In the genomic region with DNA sequence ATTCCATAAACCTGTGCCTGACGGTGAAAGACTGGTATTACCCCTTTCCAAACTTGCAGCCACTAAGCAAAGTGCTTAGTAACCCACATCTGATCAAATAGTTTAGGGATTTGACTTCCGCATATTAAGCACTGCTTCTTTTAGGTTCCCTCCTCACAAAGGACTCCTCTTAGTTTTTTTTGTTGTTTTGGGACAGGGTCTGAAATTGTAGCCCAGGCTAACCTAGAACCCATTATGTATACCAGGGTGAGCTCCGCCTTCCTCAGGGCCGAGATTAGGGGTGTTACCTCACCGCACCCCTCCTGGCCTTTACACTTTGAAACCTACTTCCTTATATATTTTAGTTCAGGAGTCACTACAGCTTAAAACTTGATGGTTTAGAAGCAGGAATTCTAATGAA, we compare ENCODE assay signal across 8 mouse cellular contexts. TPM values are rescaled to one million over a fixed set of nuclear protein-coding genes. Genes with fewer than 3 reads are reported as not detected.
DNase-seq lines count a peak whose midpoint lies in the region; ATAC-seq and TF ChIP-seq lines count a peak whose summit lies in the region.

No protein-coding gene starts in this region.

- TF ChIP-seq POLR2A in myocyte (IDR thresholded peaks at IDR 0.05; ENCODE audit: insufficient read length, low read depth): no peak

- H3ac ChIP-seq in myocyte (ENCODE audit: control insufficient read depth, insufficient read length): no peak overlapping the region

- H3K4me2 ChIP-seq in heart, postnatal 0 days (ENCODE audit: low read depth, low read length): peak overlapping the region; percentile 97
- H3K4me2 ChIP-seq in embryonic facial prominence, embryonic 11.5 days (ENCODE audit: low read depth, low read length): peak overlapping the region; percentile 83
- H3K4me2 ChIP-seq in intestine, embryonic 15.5 days (replicated peaks): peak overlapping the region; percentile 79
- H3K4me2 ChIP-seq in myocyte (ENCODE audit: low read depth): peak overlapping the region; percentile 95

- peak overlapping the region; percentile 62 for H3K9ac ChIP-seq in heart, postnatal 0 days (replicated peaks; ENCODE audit: low read depth, low read length)
- H3K9ac ChIP-seq in embryonic facial prominence, embryonic 11.5 days (replicated peaks; ENCODE audit: low read length): no peak overlapping the region; the same call in 1 of the 2 replicates
- H3K9ac ChIP-seq in intestine, embryonic 15.5 days: 0 out of 2 replicates have a peak overlapping the region, but pooled peaks have one; percentile 51

- no peak for TF ChIP-seq CTCF in heart, postnatal 0 days (IDR thresholded peaks at IDR 0.05; ENCODE audit: low read depth)

- peaks cover 37% of the 10 kb centered on the region for H3K4me1 ChIP-seq in heart, postnatal 0 days (ENCODE audit: control insufficient read depth, insufficient read depth)
- peaks cover 10% of the 10 kb centered on the region for H3K4me1 ChIP-seq in embryonic facial prominence, embryonic 11.5 days (ENCODE audit: control insufficient read depth, insufficient read depth, low read length)
- peaks cover 47% of the 10 kb centered on the region for H3K4me1 ChIP-seq in intestine, embryonic 15.5 days (replicated peaks)

- no peaks in the 10 kb centered on the region for H3K9me3 ChIP-seq in heart, postnatal 0 days (replicated peaks; ENCODE audit: control insufficient read depth, low read length)
- no peaks in the 10 kb centered on the region for H3K9me3 ChIP-seq in embryonic facial prominence, embryonic 11.5 days (replicated peaks; ENCODE audit: control insufficient read depth, low read length)
- H3K9me3 ChIP-seq in intestine, embryonic 15.5 days: no peaks in the 10 kb centered on the region

- intact Hi-C loops in heart, postnatal 36 days (cut with DNase I): loop anchor here (2.0 kb wide), 2 partner anchors 39 to 117 kb away; a partner anchor contains a TSS

- no peak for ATAC-seq in heart, postnatal 0 days (ENCODE audit: insufficient read depth, low read depth)
- ATAC-seq in embryonic facial prominence, embryonic 11.5 days (replicated peaks; ENCODE audit: insufficient number of reproducible peaks, low FRiP score, low TSS enrichment, low read depth): no peak
- no peak for ATAC-seq in intestine, embryonic 15.5 days
- no peak for ATAC-seq in cerebellum, adult (ENCODE audit: insufficient number of reproducible peaks, low FRiP score, low TSS enrichment)

- 33% methylated on average over 5 of the region's 5 CpGs for WGBS in heart, postnatal 0 days
- 36% methylated on average over 5 of the region's 5 CpGs for WGBS in embryonic facial prominence, embryonic 11.5 days
- 30% methylated on average over 5 of the region's 5 CpGs for WGBS in intestine, embryonic 15.5 days

- DNase-seq in heart, postnatal 0 days (ENCODE audit: low spot score): no peak
- DNase-seq in heart, postnatal 36 days: no peak
- no peak for DNase-seq in embryonic facial prominence, embryonic 11.5 days (ENCODE audit: low spot score)
- no peak for DNase-seq in layer of hippocampus, postnatal 14 days (ENCODE audit: low spot score in 2 of 2)
- no peak for DNase-seq in layer of hippocampus, postnatal 10 days (ENCODE audit: low spot score in 2 of 2)

- peak overlapping the region; percentile 59 for H3K4me3 ChIP-seq in heart, postnatal 0 days (ENCODE audit: low read depth, low read length)
- H3K4me3 ChIP-seq in embryonic facial prominence, embryonic 11.5 days (ENCODE audit: low read depth, low read length): peak overlapping the region; percentile 32
- H3K4me3 ChIP-seq in intestine, embryonic 15.5 days (replicated peaks): peak overlapping the region; percentile 42
- H3K4me3 ChIP-seq in myocyte: peak overlapping the region; percentile 35

- H3K36me3 ChIP-seq in heart, postnatal 0 days (replicated peaks; ENCODE audit: control insufficient read depth, insufficient read depth, low read length): no peaks in the 10 kb centered on the region
- no peaks in the 10 kb centered on the region for H3K36me3 ChIP-seq in embryonic facial prominence, embryonic 11.5 days (replicated peaks; ENCODE audit: control insufficient read depth, insufficient read depth, low read depth, low read length)
- H3K36me3 ChIP-seq in intestine, embryonic 15.5 days: no peaks in the 10 kb centered on the region
- no peaks in the 10 kb centered on the region for H3K36me3 ChIP-seq in myocyte (ENCODE audit: control insufficient read depth, insufficient read depth)

- H3K27me3 ChIP-seq in heart, postnatal 0 days (ENCODE audit: control insufficient read depth, insufficient read depth, low read length): no peaks in the 10 kb centered on the region
- no peaks in the 10 kb centered on the region for H3K27me3 ChIP-seq in embryonic facial prominence, embryonic 11.5 days (ENCODE audit: control insufficient read depth, insufficient read depth, low read length)
- no peaks in the 10 kb centered on the region for H3K27me3 ChIP-seq in intestine, embryonic 15.5 days (replicated peaks)
- no peaks in the 10 kb centered on the region for H3K27me3 ChIP-seq in myocyte (ENCODE audit: control insufficient read depth, insufficient read depth, insufficient read length)

- H3K27ac ChIP-seq in heart, postnatal 0 days (ENCODE audit: low read depth): no peak overlapping the region
- no peak overlapping the region for H3K27ac ChIP-seq in embryonic facial prominence, embryonic 11.5 days (replicated peaks; ENCODE audit: low read depth, low read length)
- peak overlapping the region; percentile 81 for H3K27ac ChIP-seq in intestine, embryonic 15.5 days

- H3K79me2 ChIP-seq in myocyte (ENCODE audit: control insufficient read depth, insufficient read depth): no peaks in the 10 kb centered on the region

- no peak for TF ChIP-seq EP300 in heart, postnatal 0 days (IDR thresholded peaks at IDR 0.05; ENCODE audit: low read depth)

TF ChIP-seq in myocyte, 11 proteins besides CTCF, POLR2A, EP300 and RAD21 (continues in another document):
- TF ChIP-seq USF1 (IDR thresholded peaks at IDR 0.05; ENCODE audit: low read depth): no peak
- no peak for TF ChIP-seq CEBPB (IDR thresholded peaks at IDR 0.05; ENCODE audit: insufficient read depth, poor library complexity, severe bottlenecking)
- TF ChIP-seq E2F4 (IDR thresholded peaks at IDR 0.05; ENCODE audit: insufficient read depth): no peak
- TF ChIP-seq TCF12 (IDR thresholded peaks at IDR 0.05; ENCODE audit: insufficient read depth, poor library complexity, severe bottlenecking): no peak
- no peak for TF ChIP-seq TCF3 (IDR thresholded peaks at IDR 0.05; ENCODE audit: insufficient read length, low read depth)
- no peak for TF ChIP-seq POLR2AphosphoS2 (IDR thresholded peaks at IDR 0.05; ENCODE audit: insufficient read length, low read depth)

RNA-seq across cellular contexts. Expression of a gene that starts 5.5 kb away (rescaled TPM):
- total RNA-seq in heart, postnatal 0 days (2014; rRNA removed; ENCODE audit: low replicate concordance): 47.4 and 54.6 TPM in 2 replicates
- polyA plus RNA-seq in heart, postnatal 0 days (2015; fragmentation: Nextera tagmentation; extraction: Ambion mirVana): 11.3 and 12.6 TPM in 2 replicates
- total RNA-seq in heart, postnatal 36 days (2021): 10 to 100 TPM; 74.4 to 75.3 TPM
- 20.2 and 22.0 TPM in 2 replicates for polyA plus RNA-seq in embryonic facial prominence, embryonic 11.5 days (2014; fragmentation: Nextera tagmentation; extraction: Ambion mirVana)
- 18.9 and 19.7 TPM in 2 replicates for polyA plus RNA-seq in intestine, embryonic 15.5 days (2015; fragmentation: Nextera tagmentation; extraction: Ambion mirVana)
- 35.6 TPM for polyA plus RNA-seq in myocyte (2012; fragmentation: generic; extraction: Trizol)
- 100 to 1,000 TPM; 149 to 161 TPM for total RNA-seq in layer of hippocampus, postnatal 14 days (2021)
- 100 to 1,000 TPM; 147 to 157 TPM for total RNA-seq in layer of hippocampus, postnatal 10 days (2021)

RNA-seq across cellular contexts. Expression of a gene that starts 14.7 kb away (rescaled TPM):
- total RNA-seq in heart, postnatal 0 days (2014; rRNA removed; ENCODE audit: low replicate concordance): 21.0 and 24.3 TPM in 2 replicates
- polyA plus RNA-seq in heart, postnatal 0 days (2015; fragmentation: Nextera tagmentation; extraction: Ambion mirVana): 10.2 and 10.7 TPM in 2 replicates
- total RNA-seq in heart, postnatal 36 days (2021): 100 to 1,000 TPM; 104 to 107 TPM
- 0.69 and 1.2 TPM in 2 replicates for polyA plus RNA-seq in embryonic facial prominence, embryonic 11.5 days (2014; fragmentation: Nextera tagmentation; extraction: Ambion mirVana)
- 2.6 and 2.7 TPM in 2 replicates for polyA plus RNA-seq in intestine, embryonic 15.5 days (2015; fragmentation: Nextera tagmentation; extraction: Ambion mirVana)
- 49.1 TPM for polyA plus RNA-seq in myocyte (2012; fragmentation: generic; extraction: Trizol)
- 10 to 100 TPM; 53.3 to 65.3 TPM for total RNA-seq in layer of hippocampus, postnatal 14 days (2021)
- 10 to 100 TPM; 39.1 to 41.5 TPM for total RNA-seq in layer of hippocampus, postnatal 10 days (2021)

RNA-seq across cellular contexts. Expression of a gene that starts 14.9 kb away (rescaled TPM):
- total RNA-seq in heart, postnatal 0 days (2014; rRNA removed; ENCODE audit: low replicate concordance): 6.8 and 9.7 TPM in 2 replicates
- polyA plus RNA-seq in heart, postnatal 0 days (2015; fragmentation: Nextera tagmentation; extraction: Ambion mirVana): 11.6 and 11.9 TPM in 2 replicates
- total RNA-seq in heart, postnatal 36 days (2021): 10 to 100 TPM; 26.1 to 26.2 TPM
- 41.9 and 44.3 TPM in 2 replicates for polyA plus RNA-seq in embryonic facial prominence, embryonic 11.5 days (2014; fragmentation: Nextera tagmentation; extraction: Ambion mirVana)
- polyA plus RNA-seq in intestine, embryonic 15.5 days (2015; fragmentation: Nextera tagmentation; extraction: Ambion mirVana): 28.2 and 29.8 TPM in 2 replicates
- polyA plus RNA-seq in myocyte (2012; fragmentation: generic; extraction: Trizol): 22.1 TPM
- total RNA-seq in layer of hippocampus, postnatal 14 days (2021): 10 to 100 TPM; 56.7 to 59.7 TPM
- 10 to 100 TPM; 65.8 to 66.3 TPM for total RNA-seq in layer of hippocampus, postnatal 10 days (2021)

RNA-seq across cellular contexts. Expression of a gene that starts 46.8 kb away (rescaled TPM):
- 0.77 and 0.80 TPM in 2 replicates for total RNA-seq in heart, postnatal 0 days (2014; rRNA removed; ENCODE audit: low replicate concordance)
- 0.41 and 0.55 TPM in 2 replicates for polyA plus RNA-seq in heart, postnatal 0 days (2015; fragmentation: Nextera tagmentation; extraction: Ambion mirVana)
- total RNA-seq in heart, postnatal 36 days (2021): under 1 TPM; 0.57 to 0.72 TPM
- polyA plus RNA-seq in embryonic facial prominence, embryonic 11.5 days (2014; fragmentation: Nextera tagmentation; extraction: Ambion mirVana): 1.1 TPM in 2 replicates
- 1.1 and 1.2 TPM in 2 replicates for polyA plus RNA-seq in intestine, embryonic 15.5 days (2015; fragmentation: Nextera tagmentation; extraction: Ambion mirVana)
- polyA plus RNA-seq in myocyte (2012; fragmentation: generic; extraction: Trizol): 3.5 TPM
- total RNA-seq in layer of hippocampus, postnatal 14 days (2021): 100 to 1,000 TPM; 159 to 165 TPM
- 100 to 1,000 TPM; 148 to 154 TPM for total RNA-seq in layer of hippocampus, postnatal 10 days (2021)

RNA-seq across cellular contexts. Expression of a gene that starts 49.4 kb away (rescaled TPM):
- 188 and 234 TPM in 2 replicates for total RNA-seq in heart, postnatal 0 days (2014; rRNA removed; ENCODE audit: low replicate concordance)
- polyA plus RNA-seq in heart, postnatal 0 days (2015; fragmentation: Nextera tagmentation; extraction: Ambion mirVana): 40.8 and 44.0 TPM in 2 replicates
- 100 to 1,000 TPM; 100 to 111 TPM for total RNA-seq in heart, postnatal 36 days (2021)
- polyA plus RNA-seq in embryonic facial prominence, embryonic 11.5 days (2014; fragmentation: Nextera tagmentation; extraction: Ambion mirVana): 19.7 and 20.3 TPM in 2 replicates
- 42.7 and 45.5 TPM in 2 replicates for polyA plus RNA-seq in intestine, embryonic 15.5 days (2015; fragmentation: Nextera tagmentation; extraction: Ambion mirVana)
- polyA plus RNA-seq in myocyte (2012; fragmentation: generic; extraction: Trizol): 68.9 TPM
- total RNA-seq in layer of hippocampus, postnatal 14 days (2021): 1,000 to 10,000 TPM; 1,264 to 1,291 TPM
- 1,000 to 10,000 TPM; 1,331 to 1,411 TPM for total RNA-seq in layer of hippocampus, postnatal 10 days (2021)
